Mouse (Mus musculus): ENCODE data around the gene Fam47e.

Fam47e gene

DNA sequence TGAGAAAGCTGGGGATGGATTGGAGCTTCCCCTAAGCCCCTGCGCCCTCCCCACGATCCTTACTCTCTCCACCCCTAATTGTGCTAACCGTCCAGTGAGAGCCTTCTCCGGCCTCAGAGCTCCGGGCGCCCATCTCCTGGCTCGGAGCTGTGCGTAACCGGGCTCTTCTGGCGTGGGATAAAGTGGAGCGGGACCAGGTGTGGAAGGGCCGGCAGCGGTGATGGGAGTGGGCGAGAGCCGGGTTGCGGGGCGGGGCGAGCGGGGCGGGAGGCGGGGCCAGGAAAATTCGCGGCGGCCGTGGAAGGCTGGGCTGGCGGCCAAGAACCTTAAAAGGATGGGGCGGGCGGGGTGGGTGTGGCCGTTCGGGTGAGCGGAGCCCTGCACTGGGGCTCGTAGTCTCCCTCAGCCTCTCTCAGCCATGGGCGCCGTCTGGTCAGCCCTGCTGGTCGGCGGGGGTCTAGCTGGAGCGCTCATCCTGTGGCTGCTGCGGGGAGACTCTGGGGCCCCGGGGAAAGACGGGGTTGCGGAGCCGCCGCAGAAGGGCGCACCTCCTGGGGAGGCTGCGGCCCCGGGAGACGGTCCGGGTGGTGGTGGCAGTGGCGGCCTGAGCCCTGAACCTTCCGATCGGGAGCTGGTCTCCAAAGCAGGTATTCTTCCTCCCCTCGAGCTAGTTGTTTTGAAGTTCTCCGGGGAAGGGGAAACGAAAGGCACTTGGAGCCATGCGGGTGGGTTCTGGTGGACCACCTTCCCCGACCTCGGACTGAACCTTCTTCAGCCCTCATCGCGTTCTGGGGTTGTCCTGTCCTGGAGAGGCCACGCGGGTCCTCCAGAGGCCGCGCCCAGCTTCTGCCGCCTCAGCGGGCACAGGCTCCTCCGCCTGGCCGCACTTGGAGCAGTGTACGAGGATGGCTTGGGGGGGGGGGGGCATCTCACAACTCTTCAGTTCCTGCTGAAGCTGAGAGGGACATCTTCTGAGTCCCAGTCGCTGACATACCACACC lies 48.1 kb downstream of the Fam47e start, which contains the start of gene Stbd1:
TSS of gene Stbd1 (plus strand) at position 351 of the 1,000 bp plus-strand sequence.
- peak; percentile 75 for DNase-seq (ENCODE audit: low spot score)

DNA sequence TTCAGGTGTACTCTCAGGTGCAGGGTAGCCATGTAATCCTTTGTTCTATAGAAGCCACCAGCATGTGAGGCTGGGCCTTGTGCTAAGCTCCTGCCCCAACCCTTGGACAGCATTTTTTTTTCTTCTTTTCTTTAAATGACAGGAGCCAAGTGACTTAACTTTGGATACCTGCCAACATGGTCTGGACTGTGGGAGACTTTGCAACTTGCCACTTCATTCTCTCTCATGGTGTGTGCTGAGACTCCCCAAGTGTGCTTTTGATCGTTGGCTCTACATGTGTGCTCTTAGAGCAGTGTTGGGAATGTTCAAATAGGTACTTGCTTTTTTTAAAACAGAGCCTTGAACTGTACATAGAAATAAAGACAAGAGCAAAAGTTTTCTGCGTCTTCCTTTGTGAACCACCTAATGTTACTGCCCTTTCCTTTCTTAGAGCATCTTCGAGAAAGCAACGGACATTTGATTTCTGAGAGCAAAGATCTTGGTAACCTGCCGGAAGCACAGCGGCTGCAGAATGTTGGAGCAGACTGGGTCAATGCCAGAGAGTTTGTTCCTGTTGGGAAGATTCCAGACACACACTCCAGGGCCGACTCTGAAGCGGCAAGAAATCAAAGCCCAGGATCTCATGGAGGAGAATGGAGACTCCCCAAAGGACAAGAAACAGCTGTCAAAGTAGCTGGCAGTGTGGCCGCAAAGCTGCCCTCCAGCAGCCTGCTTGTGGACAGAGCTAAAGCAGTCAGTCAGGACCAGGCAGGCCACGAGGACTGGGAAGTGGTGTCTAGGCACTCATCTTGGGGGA lies 49.8 kb downstream of the Fam47e start:
- peak; percentile 26 for DNase-seq (ENCODE audit: low spot score)

DNA sequence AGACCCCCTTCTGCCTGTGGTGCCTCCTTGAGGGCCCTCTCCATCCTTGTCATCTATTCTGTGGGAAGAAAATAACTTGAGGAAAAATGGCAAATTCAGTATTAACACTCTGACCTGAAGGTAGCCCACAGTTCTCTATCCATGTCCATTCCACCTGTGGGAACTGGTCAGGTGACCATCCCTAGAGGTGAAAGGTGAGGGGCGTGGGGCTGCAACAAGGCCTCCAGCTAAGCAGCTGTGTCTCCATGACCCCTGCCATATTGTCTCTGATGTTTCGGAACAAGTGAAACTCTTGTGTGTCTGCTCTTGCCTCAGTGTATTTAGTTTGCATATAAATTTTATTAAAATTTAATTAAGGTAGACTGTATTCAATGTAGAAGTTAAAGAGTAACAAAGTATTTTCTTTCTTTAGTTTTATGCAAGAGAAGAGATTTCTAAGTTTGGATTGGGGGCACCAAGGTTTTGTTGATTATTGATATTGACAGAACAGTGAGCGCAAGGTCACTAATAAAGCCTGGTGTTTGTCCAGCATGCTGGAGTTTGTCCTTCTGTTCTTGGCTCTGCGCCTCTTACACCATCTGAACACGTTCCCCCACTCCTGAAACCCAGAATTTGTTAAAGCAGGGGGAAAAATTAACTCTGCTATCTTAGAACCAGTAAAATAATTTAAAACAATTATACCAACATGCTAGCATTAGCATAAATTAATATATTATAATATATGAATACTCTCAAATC lies 52.8 kb downstream of the Fam47e start:
- no peak for DNase-seq (ENCODE audit: low spot score)

DNA sequence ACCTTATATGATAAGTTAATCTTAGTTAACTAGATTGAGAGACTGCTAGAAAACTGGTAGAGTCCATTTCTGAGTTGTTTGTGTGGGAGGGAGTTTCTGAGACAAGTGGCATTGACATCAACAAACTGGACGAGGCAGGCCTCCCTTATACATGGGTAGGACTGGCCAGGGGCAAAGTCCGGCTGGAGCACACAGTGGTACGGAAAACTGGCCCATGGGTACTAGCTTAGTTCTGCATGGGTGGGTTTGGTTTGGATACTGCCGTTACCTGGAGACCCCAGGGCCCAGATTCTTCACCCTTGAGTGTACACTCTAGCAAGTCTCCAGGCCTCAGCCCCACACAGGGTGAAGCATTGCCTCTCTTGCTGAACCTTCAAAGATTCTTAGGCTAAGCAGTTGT lies 57.9 kb downstream of the Fam47e start:
- no peak for DNase-seq (ENCODE audit: low spot score)

DNA sequence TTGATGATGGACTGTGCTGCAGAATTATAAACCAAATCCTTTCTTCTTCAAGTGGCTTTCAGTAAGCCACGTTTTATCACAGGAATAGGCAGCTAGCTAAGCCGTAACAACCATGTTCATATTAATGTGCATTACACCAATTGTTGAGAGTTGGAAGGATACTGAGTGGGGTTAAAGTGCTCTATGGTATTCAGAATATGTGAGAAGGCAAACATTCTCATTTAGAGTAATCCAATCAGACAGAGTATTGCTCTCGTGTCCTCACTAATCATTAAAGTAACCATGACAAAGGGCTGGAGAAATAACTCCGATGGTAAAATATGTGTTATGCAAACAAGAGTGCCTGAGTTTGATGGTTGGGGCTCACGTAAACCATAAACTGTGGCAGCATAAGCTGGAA lies 67.0 kb downstream of the Fam47e start:
- DNase-seq (ENCODE audit: low spot score): no peak

DNA sequence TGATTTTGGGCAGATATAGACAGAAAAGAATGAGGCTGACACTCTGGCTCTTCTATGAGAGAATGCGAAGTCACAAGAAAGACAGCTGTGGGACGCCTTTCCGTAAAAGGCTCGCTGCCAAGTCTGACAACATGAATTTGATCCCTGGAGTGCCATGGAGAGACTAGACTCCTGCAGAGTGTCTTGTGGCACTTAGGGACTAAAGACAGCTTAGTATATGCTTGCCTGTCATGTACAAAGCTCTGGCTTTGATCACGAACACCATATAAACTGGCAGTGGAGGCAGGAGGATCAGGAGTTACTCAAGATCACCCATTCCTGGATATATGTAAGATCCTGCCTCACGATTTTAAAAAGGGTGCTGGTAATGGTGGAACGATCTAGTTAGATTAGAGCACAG lies 73.0 kb downstream of the Fam47e start:
- DNase-seq (ENCODE audit: low spot score): no peak

DNA sequence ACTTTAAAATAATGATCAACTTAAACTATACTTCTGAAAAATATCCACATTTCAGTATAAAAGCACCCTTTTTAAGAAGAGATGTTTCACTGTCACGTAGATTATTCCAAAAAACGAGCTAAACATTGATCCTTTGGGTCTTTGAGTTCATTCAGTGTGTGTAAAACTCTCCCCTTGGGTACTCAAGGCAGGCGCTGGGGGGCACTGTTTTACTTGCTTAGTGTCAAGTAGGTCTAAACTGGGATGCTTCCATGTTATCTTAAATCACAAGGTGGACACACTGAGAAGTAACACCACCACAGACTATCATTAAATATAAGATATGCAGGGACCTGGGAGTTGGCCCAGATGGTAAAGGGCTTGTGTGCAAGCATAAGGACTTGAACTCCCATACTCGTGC lies 78.7 kb downstream of the Fam47e start:
- no peak for DNase-seq (ENCODE audit: low spot score)

DNA sequence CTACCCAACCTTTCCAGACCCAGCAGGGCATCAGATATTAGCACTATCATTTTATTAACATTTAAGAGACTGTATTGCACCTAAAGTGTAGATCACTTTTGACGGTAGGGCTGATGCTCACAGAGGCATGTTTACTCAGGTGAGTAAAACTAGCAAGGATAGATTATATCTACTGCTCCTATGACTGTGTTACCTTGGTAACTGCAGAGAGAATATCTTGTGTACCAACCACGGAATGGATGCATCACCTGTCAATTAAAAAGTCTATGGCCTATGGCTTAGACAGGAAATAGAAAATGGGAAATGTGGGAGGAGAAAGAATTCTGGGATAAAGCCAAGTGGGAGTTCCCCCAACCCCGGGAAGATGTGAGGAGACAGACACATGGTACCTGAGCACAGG lies 80.0 kb downstream of the Fam47e start:
- no peak for DNase-seq (ENCODE audit: low spot score)

DNA sequence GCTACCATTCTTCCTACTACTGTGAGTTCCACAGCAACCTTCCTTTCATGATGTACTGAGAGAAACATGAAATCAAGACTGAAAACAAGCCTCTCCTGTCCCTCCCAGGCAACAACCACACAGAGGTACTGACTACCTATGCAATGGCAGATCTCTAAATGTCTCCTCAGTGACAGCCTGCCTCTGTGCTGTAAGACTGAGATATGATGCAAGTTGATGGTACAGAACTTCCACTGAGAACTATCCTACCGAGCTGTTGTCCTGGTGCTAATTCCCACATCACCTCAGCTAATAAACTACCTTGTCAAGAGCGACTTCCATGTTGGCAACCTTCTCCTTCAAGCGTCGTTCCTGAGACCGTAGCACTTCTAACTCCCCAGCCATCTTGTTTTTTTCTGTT lies 81.0 kb downstream of the Fam47e start:
- no peak for DNase-seq (ENCODE audit: low spot score)

DNA sequence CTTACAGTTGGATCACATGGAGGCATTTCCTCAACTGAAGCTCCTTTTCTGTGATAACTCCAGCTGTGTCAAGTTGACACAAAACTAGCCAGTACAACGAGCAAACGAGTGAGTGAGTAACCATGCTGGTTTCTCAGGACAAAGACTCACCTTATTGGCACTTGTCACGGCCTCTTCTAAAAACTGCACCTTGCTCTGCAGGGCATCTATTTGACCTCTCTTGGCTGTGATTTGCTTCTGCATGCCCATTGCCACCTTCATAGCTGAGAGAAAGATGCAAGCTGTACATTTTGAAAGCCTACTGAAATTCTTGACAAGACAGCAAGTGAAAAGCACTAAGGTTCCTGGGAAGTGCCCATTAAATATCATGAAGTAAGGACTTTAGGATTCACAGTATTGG lies 86.0 kb downstream of the Fam47e start:
- no peak for DNase-seq (ENCODE audit: low spot score)

All from ovary, postnatal 36 days (tissue).